Mouse (Mus musculus) mouse trophoblast stem cell (cell line): ENCODE measurements around the gene Rae1.

Experiments
- in situ Hi-C, 2 experiments: fragments of 300-500 bp; cut with MseI, MboI; formaldehyde crosslinking; loops; 2 replicates in 1 of 2; 3 replicates in 1 of 2; pipeline ENCODE4 v1.15.1; 2025

Gene Rae1

GRCm38 (mm10) chr2:172999630-173000284, at the start of gene Rae1:
Rae1 (plus strand) TSS chr2:173000117.
- in situ Hi-C loops = loop anchor here (5.0 to 10.0 kb wide), 3 partner anchors 83 to 167 kb away; no protein-coding TSS in a partner anchor

DNA sequence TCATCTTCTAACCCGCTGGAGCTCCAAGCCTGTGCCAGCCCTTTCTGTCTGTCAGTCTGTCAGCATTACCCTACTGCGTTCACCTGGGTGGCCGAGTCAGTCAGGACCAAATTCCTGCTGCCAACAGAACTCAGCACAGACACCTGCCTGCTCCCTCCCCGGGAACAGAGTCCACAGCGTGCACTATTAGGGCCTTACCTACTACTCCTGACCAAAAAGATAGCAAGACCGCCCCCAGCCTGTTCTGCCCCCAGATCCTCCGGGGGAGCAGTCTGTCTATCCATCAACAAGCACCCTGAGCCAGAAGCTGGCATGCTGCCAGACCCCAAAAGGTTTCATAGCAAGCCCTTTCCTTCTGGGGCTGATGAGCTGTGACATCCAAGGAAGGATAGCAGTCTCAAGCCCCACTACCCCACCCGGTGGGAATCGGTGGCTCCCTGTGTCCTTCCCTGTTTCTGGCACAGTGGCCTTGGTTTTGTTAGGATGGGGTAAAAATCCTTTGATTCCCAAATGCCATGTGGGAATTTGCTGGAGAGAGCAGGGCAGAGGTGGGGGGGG, 49.7 kb upstream of the Rae1 start:
- in situ Hi-C loops = loop anchor here in 1 of 2 experiments (10.0 kb wide), 1 partner anchor 115 kb away; no protein-coding TSS in a partner anchor

DNA sequence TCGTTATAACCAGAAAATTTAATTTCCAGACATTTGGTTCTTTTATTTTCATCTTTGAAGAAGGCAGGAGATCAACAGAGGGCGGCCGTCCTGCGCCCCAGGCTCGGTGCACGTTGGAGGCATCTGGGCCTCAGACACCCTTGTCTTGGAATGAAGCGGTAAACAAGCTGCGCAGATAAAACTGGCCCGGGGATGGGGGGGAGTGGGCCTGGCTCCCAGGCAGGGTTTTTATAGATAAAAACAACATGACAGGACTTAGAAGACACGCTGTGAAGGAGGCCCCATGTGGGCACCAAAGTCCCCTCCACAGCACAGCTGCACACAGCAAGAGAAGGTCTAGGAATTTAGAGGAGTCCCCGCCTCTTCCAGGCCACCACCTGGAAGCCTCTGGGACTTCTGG, 49.2 kb upstream of the Rae1 start:
- in situ Hi-C loops = loop anchor here in 1 of 2 experiments (10.0 kb wide), 1 partner anchor 116 kb away; no protein-coding TSS in a partner anchor

DNA sequence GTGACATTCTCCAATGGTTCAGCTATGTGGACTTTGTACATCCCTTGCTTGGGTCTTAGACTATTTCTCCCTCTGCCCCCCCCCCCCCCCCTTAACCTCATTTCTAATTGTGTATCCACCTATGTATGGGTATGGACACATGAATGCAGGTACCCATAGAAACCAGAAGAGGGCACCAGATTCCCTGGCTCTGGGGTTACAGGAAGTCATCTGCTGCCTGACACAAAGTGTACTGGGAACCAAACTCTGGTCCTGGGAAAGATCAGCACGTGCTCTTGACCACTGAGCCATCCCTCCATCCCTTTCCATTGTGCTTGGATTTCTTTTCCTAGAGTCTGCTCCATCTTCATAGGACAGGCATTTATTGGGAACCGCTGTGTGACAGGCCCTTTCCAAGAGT, 47.9 kb upstream of the Rae1 start:
- in situ Hi-C loops = loop anchor here in 1 of 2 experiments (10.0 kb wide), 1 partner anchor 117 kb away; no protein-coding TSS in a partner anchor

GRCm38 (mm10) chr2:172958579-172958978, 41.3 kb upstream of the Rae1 start:
- in situ Hi-C loops = loop anchor here in 1 of 2 experiments (5.0 to 10.0 kb wide), 2 partner anchors 34 to 124 kb away; no protein-coding TSS in a partner anchor

DNA sequence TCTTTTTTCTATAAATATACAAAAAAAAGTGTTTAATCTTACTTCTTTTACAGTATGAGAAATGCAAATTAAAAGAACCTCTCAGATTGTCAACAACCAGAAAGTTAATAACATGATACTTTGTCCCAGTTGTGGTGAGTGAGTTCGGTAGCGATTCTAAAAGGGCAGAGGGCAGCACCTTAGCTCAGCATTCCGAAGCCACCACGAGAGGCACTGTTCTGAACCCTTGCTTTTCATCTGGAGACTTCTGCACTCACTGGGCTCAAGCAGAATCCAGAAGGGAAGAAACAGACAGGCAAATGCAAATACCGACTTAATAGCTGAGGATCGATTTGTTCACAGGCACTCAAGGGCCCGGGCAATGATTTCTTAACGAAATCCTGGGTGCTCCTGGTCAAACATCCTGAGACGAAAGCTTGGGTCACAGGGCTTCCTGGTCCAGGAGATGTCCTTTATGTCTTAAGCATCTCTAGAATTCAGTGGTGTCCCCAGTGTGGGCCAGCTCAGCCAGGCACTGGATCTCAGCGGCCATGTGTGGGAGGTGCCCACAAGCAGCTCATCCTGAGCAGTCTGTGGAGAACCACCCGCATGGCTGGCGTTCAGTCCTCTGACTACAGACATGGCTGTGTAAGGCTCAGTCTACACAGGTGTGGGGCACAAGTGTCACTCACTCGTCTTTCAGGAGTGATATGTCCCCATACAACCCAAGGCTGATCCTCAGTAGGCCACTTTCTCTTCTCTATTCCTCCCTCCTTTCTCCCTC, 40.7 kb upstream of the Rae1 start:
- in situ Hi-C loops = loop anchor here in 1 of 2 experiments (5.0 to 10.0 kb wide), 2 partner anchors 33 to 124 kb away; no protein-coding TSS in a partner anchor

- in situ Hi-C loops = no loop called here
Observed at GRCm38 (mm10) chr2:172960350-172960749, 39.6 kb upstream of the Rae1 start.

GRCm38 (mm10) chr2:172961211-172961610, 38.7 kb upstream of the Rae1 start:
- in situ Hi-C loops = no loop called here

DNA sequence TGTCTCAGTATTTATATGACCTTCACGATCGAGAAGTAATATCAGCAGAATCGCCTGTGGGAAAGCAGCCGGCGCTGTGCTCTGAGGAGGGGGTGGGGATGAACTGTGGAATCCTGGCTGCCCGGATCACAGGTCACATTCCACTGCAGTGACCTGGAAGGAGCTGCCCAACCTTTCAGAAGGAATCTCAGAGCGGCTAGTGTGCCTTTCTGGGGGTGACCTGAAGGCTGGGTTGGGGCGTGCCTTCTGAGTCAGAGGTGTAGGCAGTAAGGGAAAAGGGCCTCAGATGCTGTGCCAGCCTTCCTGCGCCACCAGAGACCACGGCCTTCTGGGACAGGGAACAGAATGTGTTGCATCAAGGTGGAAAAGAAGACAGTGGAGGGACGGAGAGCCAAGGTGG, 34.7 kb upstream of the Rae1 start:
- in situ Hi-C loops = no loop called here

GRCm38 (mm10) chr2:172966480-172966879, 33.4 kb upstream of the Rae1 start:
- in situ Hi-C loops = no loop called here

GRCm38 (mm10) chr2:172971865-172972264, 28.1 kb upstream of the Rae1 start:
- in situ Hi-C loops = no loop called here

DNA sequence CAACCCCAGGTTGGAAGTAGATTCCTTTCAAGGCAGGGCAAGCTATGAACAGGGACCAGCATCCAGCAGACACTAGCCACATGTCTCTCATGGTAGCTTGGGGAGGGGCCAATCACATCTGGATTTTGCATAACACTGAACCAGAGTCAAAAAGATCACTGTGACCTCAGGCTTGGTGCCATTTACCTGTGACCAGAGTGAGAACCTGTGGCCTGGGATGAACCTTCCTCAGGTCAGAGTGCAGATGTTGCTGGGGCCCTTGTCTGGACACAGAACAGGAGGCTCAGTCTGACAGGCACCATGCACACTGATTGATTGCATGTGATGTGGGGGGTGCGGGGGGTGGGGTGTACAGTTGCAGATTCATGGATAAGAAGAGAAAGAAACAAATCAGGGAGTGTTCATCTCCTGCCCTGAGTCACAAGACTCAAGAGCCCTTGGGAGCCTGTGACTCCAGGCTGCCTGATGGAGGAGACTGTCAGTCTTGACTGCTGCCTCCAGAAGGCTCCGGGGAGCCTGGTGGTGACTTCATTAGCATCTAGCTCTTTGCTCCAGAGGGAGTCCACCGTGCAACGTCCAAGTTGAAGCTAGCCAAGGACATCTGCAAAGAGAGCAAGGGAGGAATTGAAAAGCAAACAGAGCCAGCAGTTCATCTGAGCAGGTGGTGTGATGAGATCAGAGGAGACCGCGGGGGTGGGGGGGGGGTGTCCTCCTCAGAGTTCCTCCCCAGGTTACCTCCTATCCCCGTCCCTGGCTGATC, 25.9 kb upstream of the Rae1 start:
- in situ Hi-C loops = no loop called here

DNA sequence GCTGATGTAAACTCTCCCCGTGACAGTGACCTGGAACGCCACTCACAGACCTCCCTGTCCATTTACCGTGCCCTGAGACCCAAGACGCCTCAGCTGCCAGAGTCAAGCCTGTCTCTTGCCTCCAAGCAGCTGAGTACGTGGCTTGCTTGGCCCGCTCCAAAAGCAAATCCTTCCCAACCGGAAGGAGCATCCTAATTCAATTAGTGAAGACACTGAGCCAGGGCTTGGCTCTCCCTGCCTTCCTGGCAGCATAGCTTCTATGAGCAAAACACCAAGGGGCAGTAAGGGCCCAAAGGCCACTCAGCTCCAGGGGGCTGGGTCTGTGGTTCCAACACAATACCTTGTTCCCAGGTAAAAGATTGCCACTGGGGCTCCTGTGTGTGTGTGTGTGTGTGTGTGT, 25.2 kb upstream of the Rae1 start:
- in situ Hi-C loops = no loop called here

DNA sequence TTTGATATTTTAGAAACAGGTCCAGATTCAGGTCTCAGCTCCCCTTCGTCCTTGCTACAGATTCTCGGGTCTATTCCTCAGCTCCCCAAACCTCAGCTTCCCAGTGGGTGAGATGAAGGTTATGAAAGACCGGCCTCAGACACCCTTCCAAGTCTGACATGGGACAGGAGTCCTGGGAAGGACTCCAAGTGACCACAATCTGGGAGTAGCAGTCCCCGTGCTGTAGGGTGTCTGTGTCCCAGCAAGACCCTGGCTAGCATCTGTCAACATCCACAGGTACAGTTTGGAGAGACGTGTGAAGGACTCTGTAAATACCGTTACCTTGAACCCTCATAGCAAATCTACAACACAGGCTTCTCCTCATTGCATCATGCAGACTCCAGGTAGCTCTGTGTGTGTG, 24.8 kb upstream of the Rae1 start:
- in situ Hi-C loops = no loop called here

GRCm38 (mm10) chr2:172976661-172977238, 23.2 kb upstream of the Rae1 start:
- in situ Hi-C loops = no loop called here

- in situ Hi-C loops = no loop called here
Observed at GRCm38 (mm10) chr2:172977409-172978130, 22.3 kb upstream of the Rae1 start, which contains the start of gene Spo11. Spo11 (plus strand) TSS chr2:172977700.

- in situ Hi-C loops = no loop called here
Observed at GRCm38 (mm10) chr2:172978131-172978633, 21.7 kb upstream of the Rae1 start.

- in situ Hi-C loops = no loop called here
Observed at GRCm38 (mm10) chr2:172979666-172980345, 20.1 kb upstream of the Rae1 start.

DNA sequence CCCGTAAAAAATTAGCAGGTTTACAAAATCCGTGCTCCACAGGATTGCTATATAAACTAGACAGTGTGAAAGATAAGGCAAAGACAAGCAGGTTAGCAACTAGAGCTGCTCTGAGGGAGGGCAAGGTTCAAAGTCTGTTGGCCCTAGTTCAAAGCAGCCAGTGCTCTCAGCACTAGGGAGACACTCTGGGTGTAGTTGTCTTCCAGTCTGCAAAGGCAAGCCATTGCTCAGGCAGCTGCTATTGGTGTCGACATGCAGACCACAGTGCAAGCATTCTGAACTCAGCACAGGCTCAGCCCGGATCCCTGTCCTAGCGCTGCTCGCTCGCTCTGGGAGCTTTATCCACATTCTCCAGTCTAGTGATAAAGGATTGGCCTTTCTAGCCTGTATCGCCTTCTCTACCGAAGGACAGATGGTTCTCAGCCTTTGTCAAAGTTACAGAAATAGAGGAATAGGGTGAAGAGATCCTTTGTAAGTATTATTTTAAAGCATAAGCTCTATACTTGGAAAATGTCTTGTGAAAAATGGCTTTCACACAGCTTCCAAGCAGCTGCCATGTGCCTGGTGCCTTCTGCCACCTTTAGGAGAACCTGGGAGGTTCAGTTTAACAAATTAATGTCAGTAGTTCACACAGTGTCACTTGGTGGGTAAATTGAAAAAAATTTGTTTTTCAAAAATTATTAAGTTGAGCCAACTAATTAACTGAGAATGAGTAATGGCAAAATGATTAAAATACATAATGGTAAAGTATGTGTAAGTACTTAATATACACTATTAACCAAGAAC, 16.9 kb upstream of the Rae1 start:
- in situ Hi-C loops = no loop called here
